Mouse (Mus musculus): ENCODE results near the gene Gpatch3. TPM values are rescaled to one million over a fixed set of nuclear protein-coding genes. Genes with fewer than 3 reads are reported as not detected.

Gpatch3 gene
- polyA plus RNA-seq, 1 experiment from 2014 or later = 9.9 TPM

DNA sequence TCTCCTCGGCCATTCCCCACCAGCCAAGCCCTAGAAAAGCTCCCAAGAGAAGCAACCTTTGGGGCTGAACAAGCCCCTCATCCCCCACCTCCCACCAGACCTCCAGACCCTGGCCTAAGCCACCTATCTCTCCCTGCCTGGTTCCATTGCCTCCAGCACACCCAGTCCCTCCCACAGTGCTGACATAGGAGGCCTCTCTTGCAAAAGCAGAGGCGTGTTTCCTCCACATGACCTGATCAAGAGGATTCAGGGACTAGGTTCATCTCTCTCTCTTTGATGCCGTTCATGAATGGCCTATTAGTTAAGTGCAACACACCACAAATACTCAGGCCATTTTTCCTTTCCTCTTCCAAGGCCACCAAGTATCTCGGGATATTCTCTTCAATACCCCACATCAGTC, 14.7 kb upstream of the Gpatch3 start:
- peaks cover 5% of the 10 kb centered on the region; the same call in 1 of the 2 replicates for H3K27me3 ChIP-seq
- H3K4me1 ChIP-seq = no peaks in the 10 kb centered on the region
- no peak overlapping the region for H3K27ac ChIP-seq
- no peak overlapping the region for H3K9ac ChIP-seq
- H3K4me2 ChIP-seq = no peak overlapping the region
- no peak overlapping the region for H3K4me3 ChIP-seq
- H3K36me3 ChIP-seq = no peaks in the 10 kb centered on the region
- H3K9me3 ChIP-seq = no peaks in the 10 kb centered on the region
- 67% methylated on average over 4 of the region's 4 CpGs for WGBS
- no peak for ATAC-seq (ENCODE audit: borderline replicate concordance, extremely low read depth, low FRiP score, low TSS enrichment)

DNA sequence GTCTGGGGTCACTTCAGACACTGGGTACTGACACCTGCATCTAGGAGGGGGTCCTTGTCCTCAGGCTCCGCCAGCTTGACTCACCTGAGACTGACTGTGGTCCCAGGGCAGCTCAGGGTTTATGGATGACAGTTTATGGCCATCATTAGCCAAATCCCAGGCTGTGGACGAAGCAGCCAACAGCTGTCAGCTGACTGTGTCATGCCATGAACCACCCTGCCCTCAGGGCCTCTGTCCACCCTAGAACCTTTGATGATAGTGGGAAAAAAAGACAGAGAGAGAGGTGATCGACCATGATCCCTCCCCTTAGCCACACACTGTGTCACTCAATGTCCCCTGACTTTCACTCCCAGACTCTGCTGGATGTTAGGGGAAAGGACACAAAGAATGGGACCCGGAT, 12.9 kb upstream of the Gpatch3 start:
- H3K9ac ChIP-seq = no peak overlapping the region
- no peak overlapping the region for H3K4me2 ChIP-seq
- H3K4me3 ChIP-seq = no peak overlapping the region
- H3K36me3 ChIP-seq = no peaks in the 10 kb centered on the region
- no peaks in the 10 kb centered on the region for H3K9me3 ChIP-seq
- 59% methylated on average over 4 of the region's 4 CpGs for WGBS
- H3K4me1 ChIP-seq = no peaks in the 10 kb centered on the region
- ATAC-seq (ENCODE audit: borderline replicate concordance, extremely low read depth, low FRiP score, low TSS enrichment) = no peak
- H3K27me3 ChIP-seq = no peaks in the 10 kb centered on the region
- no peak overlapping the region for H3K27ac ChIP-seq

DNA sequence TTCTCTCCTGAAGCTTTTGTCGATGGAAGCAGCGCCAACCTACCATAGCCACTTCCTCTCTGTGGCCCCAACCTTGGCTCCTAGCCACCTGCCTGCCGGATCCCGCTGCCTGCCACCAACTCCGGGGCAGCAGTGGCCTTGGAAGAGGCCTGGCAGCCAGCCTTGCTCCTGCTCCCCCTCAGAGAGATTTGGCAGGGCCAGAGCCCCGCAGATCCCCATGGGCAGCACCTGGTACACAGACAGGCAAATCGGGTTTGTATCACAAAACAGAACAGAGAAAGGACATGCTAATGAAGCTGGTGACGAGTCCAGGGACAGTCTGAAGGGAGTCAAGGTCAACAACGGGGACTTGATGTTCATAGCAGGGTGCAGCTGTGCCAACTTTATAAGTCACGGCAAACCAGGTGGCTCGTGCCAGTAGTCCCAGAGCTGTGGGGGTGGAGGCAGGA, 11.4 kb upstream of the Gpatch3 start:
- ATAC-seq (ENCODE audit: borderline replicate concordance, extremely low read depth, low FRiP score, low TSS enrichment) = no peak
- Histone ChIP-seq H3K9me3 (no peaks in the 10 kb centered on the region), H3K4me2 (no peak overlapping the region), H3K27me3 (no peaks in the 10 kb centered on the region), H3K4me3 (no peak overlapping the region), H3K27ac (no peak overlapping the region), H3K4me1 (no peaks in the 10 kb centered on the region), H3K36me3 (no peaks in the 10 kb centered on the region), H3K9ac (no peak overlapping the region)
- WGBS = 64% methylated on average over 11 of the region's 11 CpGs

DNA sequence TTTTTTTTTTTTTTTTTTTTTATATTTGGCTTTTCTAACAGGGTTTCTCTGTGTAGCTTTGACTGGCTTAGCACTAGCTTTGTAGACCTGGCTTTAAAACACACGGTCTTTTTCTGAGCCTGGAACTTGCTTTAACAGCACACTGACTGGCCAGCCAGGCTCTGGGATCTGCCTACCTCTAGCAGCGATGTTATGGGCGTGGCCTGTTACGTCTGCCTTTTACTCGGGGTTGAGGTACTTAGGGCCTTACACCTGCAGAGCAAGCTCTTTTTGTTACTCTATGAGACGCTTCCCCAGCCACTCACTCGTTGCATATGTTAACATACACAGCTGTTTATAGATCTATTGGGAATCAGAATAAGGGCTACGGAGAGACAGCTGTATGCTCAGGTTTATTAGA, 7.3 kb upstream of the Gpatch3 start:
- no peak overlapping the region for H3K9ac ChIP-seq
- ATAC-seq (ENCODE audit: borderline replicate concordance, extremely low read depth, low FRiP score, low TSS enrichment) = no peak
- H3K4me2 ChIP-seq = no peak overlapping the region
- no peaks in the 10 kb centered on the region for H3K4me1 ChIP-seq
- H3K36me3 ChIP-seq = no peaks in the 10 kb centered on the region
- H3K9me3 ChIP-seq = no peaks in the 10 kb centered on the region
- WGBS = 20% methylated on average over 8 of the region's 8 CpGs
- H3K27ac ChIP-seq = no peak overlapping the region
- no peaks in the 10 kb centered on the region for H3K27me3 ChIP-seq
- no peak overlapping the region for H3K4me3 ChIP-seq

DNA sequence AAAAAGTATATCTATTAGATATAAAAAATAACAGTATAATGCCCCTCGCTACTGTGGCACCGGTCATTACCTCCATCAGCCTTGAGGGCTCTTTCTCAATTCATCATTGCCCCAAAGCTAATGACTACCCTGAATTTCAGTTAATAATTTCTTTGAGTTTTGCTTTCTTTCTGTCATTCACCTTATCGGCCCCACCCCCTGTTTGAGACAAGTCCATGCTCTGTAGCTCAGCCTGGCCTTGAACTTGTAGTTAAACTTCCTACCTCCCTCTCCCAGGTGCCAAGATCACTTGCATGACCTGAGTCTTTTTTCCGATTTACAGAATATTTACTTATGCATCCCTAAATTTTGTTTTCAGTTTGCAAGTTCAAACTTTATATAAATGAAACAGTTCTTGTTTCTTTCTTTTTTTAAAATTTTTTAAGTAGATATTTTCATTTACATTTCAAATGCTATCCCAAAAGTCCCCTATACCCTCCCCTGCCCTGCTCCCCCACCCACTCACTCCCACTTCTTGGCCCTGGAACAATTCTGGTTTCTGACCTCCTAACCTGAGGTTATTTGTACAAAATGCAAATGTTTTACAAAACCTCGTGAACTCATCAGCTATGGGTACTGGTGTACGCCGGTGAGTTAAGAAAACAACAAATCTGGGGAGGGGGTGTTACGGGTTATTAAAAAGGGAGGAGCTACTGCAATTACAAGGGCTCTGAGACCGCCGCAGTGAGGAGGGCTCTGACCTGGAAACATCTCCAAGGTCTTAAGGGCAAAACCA, 5.1 kb upstream of the Gpatch3 start:
- Histone ChIP-seq H3K27me3 (no peaks in the 10 kb centered on the region), H3K9ac (no peak overlapping the region), H3K4me2 (no peak overlapping the region), H3K9me3 (no peaks in the 10 kb centered on the region), H3K36me3 (no peaks in the 10 kb centered on the region), H3K4me3 (no peak overlapping the region), H3K4me1 (peaks cover 6% of the 10 kb centered on the region), H3K27ac (no peak overlapping the region)
- ATAC-seq (ENCODE audit: borderline replicate concordance, extremely low read depth, low FRiP score, low TSS enrichment) = no peak
- 82% methylated on average over 10 of the region's 10 CpGs for WGBS

DNA sequence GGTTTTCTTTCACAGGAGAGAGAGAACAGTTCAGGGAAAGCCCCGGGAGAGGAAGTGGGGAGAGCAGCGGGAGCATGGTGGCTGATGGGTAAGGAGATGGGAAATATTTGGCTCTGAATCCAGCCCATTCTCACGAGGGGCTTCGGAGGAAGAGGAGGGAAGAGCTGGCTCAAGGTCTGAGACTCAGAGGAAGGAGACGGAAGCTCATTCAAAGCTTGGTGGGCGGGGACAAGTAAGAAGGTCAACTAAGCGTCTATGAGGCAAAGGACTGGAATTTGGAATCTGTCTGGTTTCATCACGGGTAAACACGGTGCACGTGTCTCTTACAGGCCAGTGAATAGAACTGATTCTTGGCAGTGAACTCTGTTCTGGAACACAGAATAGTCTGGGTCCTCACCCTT, 4.5 kb upstream of the Gpatch3 start:
- H3K9ac ChIP-seq = no peak overlapping the region
- no peak overlapping the region for H3K27ac ChIP-seq
- no peaks in the 10 kb centered on the region for H3K27me3 ChIP-seq
- no peaks in the 10 kb centered on the region for H3K9me3 ChIP-seq
- WGBS = 50% methylated on average over 10 of the region's 10 CpGs
- peaks cover 6% of the 10 kb centered on the region for H3K4me1 ChIP-seq
- no peaks in the 10 kb centered on the region for H3K36me3 ChIP-seq
- no peak for ATAC-seq (ENCODE audit: borderline replicate concordance, extremely low read depth, low FRiP score, low TSS enrichment)
- H3K4me3 ChIP-seq = no peak overlapping the region
- no peak overlapping the region for H3K4me2 ChIP-seq

DNA sequence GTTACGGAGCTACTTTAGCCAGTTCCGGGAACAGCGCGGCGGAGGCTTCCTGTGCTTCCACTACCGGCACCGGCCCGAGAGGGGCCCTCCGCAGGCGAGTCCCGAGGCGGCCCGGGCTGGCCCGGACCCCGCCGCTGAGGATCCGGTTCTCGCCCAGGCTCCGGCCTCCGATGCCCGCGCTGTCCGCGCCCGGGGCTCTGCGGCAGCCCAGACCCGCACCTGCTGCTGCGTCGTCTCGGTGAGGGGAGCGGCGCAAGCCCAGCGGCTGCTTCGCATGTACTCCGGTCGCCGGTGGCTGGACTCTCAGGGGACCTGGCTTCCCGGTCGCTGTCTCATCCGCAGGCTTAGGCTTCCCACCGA, 278 bp downstream of the Gpatch3 start:
- under 1% methylated on average over 41 of the region's 41 CpGs for WGBS
- peak overlapping the region; percentile 91 for H3K4me2 ChIP-seq
- H3K9me3 ChIP-seq = no peaks in the 10 kb centered on the region
- peak overlapping the region; percentile 70 for H3K9ac ChIP-seq
- peak overlapping the region; percentile 82; the same call in 1 of the 2 replicates for H3K27ac ChIP-seq
- H3K4me1 ChIP-seq = peaks cover 16% of the 10 kb centered on the region
- peaks cover 18% of the 10 kb centered on the region; the same call in 1 of the 2 replicates for H3K36me3 ChIP-seq
- ATAC-seq (ENCODE audit: borderline replicate concordance, extremely low read depth, low FRiP score, low TSS enrichment) = no peak
- peak overlapping the region; percentile 76 for H3K4me3 ChIP-seq
- H3K27me3 ChIP-seq = no peaks in the 10 kb centered on the region

DNA sequence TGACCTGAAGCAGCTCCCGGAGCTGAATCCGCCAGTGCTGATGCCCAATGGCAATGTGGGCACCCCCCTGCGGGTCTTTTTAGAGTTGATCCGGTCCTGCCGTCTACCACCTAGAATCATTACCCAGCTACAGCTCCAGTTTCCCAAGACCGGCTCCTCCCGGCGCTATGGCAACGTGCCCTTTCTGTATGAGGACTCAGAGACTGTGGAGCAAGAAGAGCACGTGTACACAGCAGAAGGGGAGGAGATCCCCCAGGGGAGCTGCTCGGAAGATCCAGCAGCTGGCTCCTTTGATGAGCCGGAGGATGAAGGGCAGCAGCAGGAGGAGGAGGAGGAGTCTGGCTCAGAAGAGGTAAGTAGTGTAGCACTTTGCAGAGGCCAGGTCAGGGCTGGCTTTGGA, 3.4 kb downstream of the Gpatch3 start:
- WGBS = 74% methylated on average over 12 of the region's 12 CpGs

DNA sequence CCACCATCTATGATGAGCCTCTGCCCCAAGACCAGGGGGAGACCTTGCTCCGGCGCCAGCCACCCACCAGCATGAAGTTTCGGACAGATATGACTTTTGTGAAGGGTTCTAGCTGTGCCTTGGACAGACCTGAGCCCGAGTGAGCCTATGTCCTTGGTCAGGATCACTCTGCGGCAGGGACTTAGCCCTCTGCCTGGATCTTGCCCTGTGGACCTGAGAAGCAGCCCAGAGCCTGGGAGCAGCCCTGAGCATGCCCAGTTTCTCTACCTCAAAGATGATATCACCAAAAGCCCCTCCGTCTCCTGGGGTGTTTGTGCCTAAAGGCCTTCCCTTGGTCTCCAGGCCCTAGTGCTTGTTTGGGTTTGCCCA, 9.1 kb downstream of the Gpatch3 start:
- no peaks in the 10 kb centered on the region for H3K27me3 ChIP-seq
- peak overlapping the region; percentile 63 for H3K27ac ChIP-seq
- WGBS = 58% methylated on average over 6 of the region's 6 CpGs
- peak; percentile 47; the same call in 1 of the 2 replicates for ATAC-seq (ENCODE audit: borderline replicate concordance, extremely low read depth, low FRiP score, low TSS enrichment)
- H3K4me2 ChIP-seq = peak overlapping the region; percentile 94
- H3K4me3 ChIP-seq = peak overlapping the region; percentile 88
- peaks cover 49% of the 10 kb centered on the region for H3K36me3 ChIP-seq
- no peaks in the 10 kb centered on the region for H3K9me3 ChIP-seq
- peak overlapping the region; percentile 81 for H3K9ac ChIP-seq
- peaks cover 13% of the 10 kb centered on the region for H3K4me1 ChIP-seq

More for the DNA sequence above, 3.4 kb downstream of the Gpatch3 start:
- no peaks in the 10 kb centered on the region for H3K27me3 ChIP-seq
- H3K9ac ChIP-seq = no peak overlapping the region
- no peaks in the 10 kb centered on the region for H3K9me3 ChIP-seq
- ATAC-seq (ENCODE audit: borderline replicate concordance, extremely low read depth, low FRiP score, low TSS enrichment) = no peak
- H3K4me1 ChIP-seq = peaks cover 16% of the 10 kb centered on the region
- H3K27ac ChIP-seq = no peak overlapping the region
- H3K4me2 ChIP-seq = no peak overlapping the region
- H3K36me3 ChIP-seq = peaks cover 38% of the 10 kb centered on the region
- no peak overlapping the region for H3K4me3 ChIP-seq

DNA sequence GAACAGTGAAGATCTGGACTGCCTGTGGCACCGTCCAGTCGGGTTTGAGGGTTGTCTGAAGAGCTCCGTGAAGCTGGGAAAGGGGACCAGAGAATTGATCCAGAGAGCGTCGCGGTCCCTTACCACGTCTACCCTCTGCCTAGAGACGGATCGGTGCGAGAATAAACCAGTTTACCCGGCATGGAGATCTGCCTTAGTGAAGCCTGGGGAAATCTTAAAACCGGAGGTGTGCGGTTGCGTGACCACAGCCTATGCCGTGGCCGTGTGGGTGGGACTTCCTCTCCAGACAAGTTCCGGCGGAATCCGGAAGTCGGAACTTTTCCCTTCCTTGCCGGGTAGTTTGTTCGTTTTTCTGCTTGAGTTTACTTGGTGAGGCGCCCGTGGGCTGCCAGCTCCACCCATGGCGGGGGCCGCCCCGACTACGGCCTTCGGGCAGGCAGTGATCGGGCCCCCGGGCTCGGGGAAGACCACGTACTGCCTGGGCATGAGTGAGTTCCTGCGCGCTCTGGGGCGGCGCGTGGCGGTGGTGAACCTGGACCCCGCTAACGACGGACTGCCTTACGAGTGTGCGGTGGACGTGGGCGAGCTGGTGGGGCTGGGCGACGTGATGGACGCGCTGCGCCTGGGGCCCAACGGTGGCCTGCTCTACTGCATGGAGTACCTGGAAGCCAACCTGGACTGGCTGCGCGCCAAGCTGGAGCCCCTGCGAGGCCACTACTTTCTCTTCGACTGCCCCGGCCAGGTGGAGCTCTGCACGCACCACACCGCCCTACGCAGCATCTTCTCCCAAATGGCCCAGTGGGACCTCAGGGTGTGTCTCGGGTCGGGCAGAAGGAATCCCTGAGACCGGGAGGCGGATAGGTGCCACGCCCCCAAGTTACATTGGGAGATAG, 9.8 kb downstream of the Gpatch3 start, which contains the start of gene Gpn2:
Gene Gpn2, plus strand, starts transcription at position 304 of the 893 bp plus-strand sequence.
- under 1% methylated on average over 63 of the region's 65 CpGs for WGBS
- Histone ChIP-seq H3K27me3 (no peaks in the 10 kb centered on the region), H3K4me2 (peak within 1 kb of the TSS; percentile 94), H3K9me3 (no peaks in the 10 kb centered on the region), H3K27ac (peak within 1 kb of the TSS; percentile 63), H3K9ac (peak within 1 kb of the TSS; percentile 81), H3K4me3 (peak within 1 kb of the TSS; percentile 88), H3K4me1 (peaks cover 13% of the 10 kb centered on the region), H3K36me3 (peaks cover 47% of the 10 kb centered on the region)
- peak; percentile 81; the same call in 1 of the 2 replicates for ATAC-seq (ENCODE audit: borderline replicate concordance, extremely low read depth, low FRiP score, low TSS enrichment)

DNA sequence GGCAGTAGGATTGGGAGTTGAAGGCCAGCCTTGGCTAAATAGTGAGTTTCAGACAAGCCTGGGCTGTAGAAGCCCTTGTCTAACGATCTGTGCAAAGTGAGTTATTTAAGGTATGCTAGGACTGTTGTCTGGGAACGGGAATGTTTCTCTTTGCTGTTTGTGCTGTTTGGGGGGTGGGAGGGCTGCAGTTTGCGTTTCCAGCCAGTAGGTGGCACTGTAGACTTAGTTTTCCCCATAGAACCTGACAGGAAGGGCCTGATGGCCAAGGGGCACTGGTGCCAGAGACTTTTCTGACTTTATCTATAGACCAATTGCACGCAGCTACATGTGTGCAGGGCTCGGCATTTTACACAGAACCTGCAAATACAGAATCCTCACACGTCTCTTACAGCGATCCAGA, 18.0 kb downstream of the Gpatch3 start:
- no peak overlapping the region for H3K4me3 ChIP-seq
- H3K9me3 ChIP-seq = no peaks in the 10 kb centered on the region
- H3K9ac ChIP-seq = no peak overlapping the region
- H3K4me1 ChIP-seq = no peaks in the 10 kb centered on the region
- H3K27me3 ChIP-seq = no peaks in the 10 kb centered on the region
- H3K36me3 ChIP-seq = peaks cover 38% of the 10 kb centered on the region
- WGBS = 27% methylated on average over 7 of the region's 7 CpGs
- no peak overlapping the region for H3K4me2 ChIP-seq
- ATAC-seq (ENCODE audit: borderline replicate concordance, extremely low read depth, low FRiP score, low TSS enrichment) = no peak; the same call in 1 of the 2 replicates
- H3K27ac ChIP-seq = 0 out of 2 replicates have a peak overlapping the region, but pooled peaks have one; percentile 5

DNA sequence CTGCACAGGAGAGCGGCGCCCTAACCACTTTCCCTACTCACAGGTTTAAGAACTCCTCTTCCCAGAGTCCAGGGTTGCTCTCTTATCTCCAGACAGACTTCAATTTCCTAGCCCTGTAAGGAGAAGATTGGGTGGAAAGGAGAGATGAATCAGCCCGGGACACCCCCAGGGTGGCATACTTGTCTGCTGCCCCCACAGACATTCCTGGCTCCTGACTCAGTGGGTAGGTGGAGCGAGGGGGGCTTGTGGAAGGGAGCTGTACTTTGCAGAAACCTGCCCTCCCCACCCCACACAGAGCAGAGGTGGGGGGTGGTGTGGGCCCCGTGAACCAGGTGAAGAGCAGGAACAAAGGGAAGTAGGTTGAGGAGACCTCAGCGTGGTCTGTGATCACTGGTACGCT, 21.0 kb downstream of the Gpatch3 start:
- Histone ChIP-seq H3K27ac (no peak overlapping the region), H3K4me3 (no peak overlapping the region), H3K9me3 (no peaks in the 10 kb centered on the region), H3K27me3 (peaks cover 13% of the 10 kb centered on the region), H3K36me3 (peaks cover 17% of the 10 kb centered on the region), H3K4me1 (peaks cover 19% of the 10 kb centered on the region), H3K4me2 (no peak overlapping the region), H3K9ac (no peak overlapping the region)
- WGBS = 49% methylated on average over 7 of the region's 7 CpGs
- ATAC-seq (ENCODE audit: borderline replicate concordance, extremely low read depth, low FRiP score, low TSS enrichment) = no peak
